Mouse (Mus musculus) heart, adult 11 months (tissue): Measurements from ENCODE around the gene Ptgdr2.

ENCODE experiments used
- DNase-seq: peaks from one replicate; pipeline ENCODE4 v3.0.0; 2022

Gene Ptgdr2

DNA sequence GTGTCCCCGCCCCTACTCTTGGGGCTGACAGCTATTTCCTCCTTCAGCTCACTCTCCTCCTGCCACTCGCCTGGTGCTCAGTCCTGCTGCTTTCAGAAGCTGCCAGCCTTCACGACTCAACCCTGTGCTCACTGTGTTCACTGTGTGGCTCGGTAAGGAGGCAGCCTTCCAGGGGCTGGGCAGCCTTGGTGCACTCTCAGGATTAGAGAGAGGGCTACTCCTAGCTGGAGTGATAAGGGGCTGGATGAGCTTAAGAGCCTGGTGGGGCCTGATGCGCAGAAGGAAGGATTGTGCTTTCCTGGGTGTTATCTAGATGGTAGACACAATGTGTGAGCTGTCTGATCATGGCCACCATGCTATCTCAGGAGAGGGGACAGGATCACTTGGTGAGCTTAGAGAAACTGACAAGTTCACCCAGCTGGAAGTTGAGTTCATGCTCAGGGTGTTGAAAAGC, at the start of gene Ptgdr2:
Gene Ptgdr2, plus strand, starts transcription at position 51 of the 454 bp plus-strand sequence.
- no peak for DNase-seq

DNA sequence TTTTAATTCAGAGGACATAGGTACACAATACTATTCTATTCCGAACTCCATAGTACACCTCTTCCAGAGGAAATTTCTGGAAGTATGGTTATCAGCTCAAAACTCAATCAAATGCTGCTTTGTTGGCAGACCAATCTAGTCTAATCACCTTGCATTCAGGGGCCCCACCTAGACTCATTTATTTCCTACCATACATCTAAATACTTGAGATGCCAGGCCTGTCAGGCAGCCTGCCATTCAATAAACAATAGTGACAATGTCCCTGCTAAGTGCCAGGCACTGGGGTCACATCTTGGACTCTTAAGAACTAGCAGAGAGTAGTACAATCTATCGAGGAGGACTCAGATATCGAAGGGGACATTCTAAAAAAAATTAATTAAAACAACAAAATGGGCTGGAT, 44.8 kb upstream of the Ptgdr2 start:
- DNase-seq = no peak

DNA sequence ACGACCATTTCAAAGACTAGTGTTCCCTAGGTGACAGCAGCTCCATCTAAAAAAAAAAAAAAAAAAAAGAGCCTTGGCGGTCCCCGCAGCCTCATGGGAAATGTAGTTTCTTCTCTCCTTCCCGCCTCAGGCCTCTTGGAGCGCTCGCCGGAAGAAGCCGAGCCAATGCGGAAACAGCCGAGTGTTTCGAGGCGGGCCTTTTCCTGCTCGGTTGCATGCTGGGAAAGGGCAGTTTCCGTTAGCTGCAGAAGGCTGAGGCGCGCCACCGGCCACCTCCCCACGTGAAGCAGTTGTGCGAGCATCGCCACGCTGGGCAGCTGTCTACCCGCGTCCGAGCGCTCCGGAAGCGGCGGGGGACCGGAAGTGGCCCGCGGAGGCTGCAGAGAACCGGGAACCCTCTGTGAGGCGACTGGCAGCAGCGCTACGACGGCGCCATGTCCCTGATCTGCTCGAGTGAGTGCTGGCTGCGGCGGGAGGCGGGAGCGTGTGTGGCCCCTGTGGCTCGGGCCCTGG, 41.9 kb upstream of the Ptgdr2 start, which contains the start of gene Prpf19:
Gene Prpf19, plus strand, starts transcription at position 216 of the 513 bp plus-strand sequence.
- peak; percentile 99 for DNase-seq

DNA sequence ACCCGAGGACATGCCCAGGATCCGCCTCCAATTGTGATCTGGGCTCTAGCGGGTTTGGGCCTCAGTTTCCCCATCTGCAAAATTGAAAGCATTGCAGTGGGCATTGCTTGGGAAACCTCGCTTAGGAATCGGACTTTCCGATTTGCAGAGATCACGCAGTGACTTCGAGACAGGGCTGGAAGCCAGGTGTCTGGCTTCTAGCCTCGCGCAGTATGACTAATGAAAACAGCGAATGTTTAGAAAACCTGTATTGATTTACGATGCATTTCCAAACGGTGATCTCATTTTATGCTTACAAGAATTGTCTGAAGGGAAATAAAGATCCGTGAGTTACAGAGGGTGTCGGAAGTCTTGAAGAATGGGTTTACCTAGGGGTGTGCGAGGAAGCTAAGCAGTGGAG, 41.3 kb upstream of the Ptgdr2 start:
- no peak for DNase-seq

DNA sequence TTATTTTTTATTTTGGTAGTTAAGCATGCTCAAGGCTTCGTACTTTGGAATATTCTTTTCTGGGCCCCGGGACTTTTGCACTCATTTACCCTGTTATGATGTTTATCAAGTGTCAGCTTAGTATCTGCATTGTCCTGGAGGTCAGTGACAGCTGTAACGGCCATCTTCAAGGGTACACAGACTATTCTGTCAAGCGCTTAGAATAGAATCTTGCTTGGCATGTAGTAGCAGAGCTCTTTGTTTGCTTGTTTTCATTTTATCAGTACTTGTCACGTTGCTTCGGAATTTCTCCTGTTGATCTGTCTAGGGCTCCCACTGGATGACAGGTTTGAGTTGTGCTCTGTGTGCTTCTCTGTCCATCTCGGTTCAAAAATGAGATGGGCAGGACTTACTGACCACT, 40.1 kb upstream of the Ptgdr2 start:
- no peak for DNase-seq

DNA sequence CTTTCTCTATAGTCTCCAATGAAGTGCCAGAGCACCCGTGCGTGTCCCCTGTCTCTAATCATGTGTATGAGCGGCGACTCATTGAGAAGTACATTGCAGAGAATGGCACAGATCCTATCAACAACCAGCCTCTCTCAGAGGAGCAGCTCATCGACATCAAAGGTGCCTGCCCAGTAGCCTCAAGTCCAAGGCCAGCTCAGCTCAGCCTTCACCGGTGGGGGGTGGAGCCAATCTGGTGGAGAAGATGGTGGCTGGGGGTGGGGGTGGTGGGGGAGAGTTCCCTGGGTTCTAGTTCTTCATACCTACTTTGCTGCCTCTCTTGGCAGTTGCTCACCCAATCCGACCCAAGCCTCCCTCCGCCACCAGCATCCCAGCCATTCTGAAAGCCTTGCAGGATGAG, 39.5 kb upstream of the Ptgdr2 start:
- no peak for DNase-seq

DNA sequence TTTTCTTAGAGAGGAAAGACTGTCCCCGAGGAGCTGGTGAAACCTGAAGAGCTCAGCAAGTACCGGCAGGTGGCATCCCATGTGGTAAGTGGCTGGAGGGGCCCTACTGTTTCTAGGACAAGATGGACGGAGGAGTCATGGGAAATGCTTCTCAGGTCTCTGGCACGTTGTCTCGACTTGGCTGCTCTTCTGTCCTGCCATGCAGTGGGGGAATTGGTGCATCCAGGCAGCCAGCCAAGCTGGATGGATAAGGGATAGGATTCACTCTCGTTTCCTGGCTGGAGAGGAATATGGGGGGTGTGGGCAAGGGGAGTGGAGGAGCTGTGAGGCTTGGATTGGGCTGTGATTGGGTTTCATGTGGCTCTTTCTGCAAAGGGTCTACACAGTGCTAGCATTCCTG, 36.6 kb upstream of the Ptgdr2 start:
- peak; percentile 96 for DNase-seq

DNA sequence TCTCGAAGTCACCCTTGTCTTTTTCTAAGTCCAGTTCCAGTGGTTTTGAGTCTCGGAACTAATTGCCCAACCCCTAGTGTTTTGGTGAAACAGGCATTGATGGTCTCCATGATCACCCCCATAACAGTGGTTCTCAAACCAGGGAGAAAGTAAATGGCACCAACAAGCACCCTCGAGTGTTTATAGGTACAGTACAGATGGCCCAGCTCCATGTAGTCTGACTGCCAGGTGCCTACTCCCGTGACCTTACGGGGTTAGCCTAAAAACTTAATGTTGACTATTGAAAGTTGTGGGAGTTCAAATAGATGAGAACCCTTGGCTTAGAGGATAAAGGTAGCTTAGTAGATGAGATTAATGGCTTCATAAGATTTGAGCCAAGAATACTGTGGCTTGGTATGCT, 35.9 kb upstream of the Ptgdr2 start:
- peak; percentile 78 for DNase-seq

DNA sequence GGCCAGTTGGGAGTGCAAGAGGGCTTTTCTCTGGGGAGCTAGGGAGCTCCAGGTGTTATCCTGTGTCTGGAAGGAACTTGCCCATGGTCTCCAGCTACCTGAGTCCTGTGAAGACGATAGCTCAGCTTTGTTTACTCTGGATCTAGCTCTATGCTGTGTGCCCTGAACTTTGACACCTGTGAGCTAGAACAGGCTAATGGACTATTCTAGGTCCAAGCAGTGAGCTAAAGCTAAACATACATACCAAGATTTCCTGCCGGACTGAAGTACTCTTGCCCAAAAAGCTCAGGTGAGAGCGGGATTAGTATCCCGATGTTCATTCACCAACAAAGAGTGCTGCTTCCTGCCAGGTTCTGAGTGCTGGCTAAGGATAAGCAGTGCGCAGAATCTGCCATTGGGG, 32.4 kb upstream of the Ptgdr2 start:
- DNase-seq = no peak

DNA sequence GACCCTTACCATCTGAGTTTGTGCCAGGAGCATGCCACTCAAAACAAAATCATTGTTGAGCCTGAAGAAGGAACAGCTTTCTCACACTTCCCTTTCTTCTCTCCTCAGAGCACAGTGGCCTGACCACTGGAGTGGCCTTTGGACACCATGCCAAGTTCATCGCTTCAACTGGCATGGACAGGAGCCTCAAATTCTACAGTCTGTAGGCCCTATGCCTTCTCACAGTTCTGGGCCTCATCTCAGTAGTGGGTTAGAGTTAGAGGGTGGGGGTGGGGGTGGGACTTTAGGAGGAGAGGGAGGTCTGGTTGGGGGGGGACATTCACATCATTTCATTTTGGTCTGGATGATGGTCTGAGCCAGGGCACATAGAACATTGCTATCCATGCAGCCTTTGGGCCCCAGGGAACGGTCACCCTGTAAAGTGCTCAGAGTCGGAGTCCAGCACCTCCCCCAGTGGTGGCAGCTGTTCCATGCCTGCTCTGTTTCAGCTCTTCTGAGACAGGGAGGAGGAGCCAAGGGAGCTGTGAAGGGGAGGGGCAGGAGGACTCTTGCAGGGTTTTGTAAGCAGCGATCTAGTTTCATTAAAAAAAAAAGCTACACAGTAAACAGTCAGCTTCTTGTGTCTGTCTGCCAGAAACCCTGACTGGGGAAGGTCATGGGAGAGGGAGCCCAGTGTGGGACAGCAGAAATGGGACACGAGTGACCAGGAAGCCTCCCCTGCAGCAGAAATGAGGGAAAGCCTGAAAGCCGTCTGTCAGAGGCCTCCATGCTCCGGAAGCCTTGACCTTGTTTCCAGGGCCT, 31.8 kb upstream of the Ptgdr2 start:
- DNase-seq = peak; percentile 99

DNA sequence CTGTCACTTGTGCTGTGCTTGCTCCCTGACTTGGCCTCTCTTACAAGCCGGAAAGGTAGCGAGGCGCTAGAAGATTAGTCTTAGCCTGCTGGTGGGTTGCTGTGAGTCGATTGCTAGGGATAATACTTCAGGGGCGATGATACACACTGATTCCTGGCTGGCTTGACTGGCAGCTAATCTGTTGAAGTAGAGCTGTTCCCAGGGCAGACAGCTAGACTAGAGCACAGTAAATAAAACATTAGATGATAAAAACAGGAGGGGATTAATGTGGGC, 31.3 kb upstream of the Ptgdr2 start:
- no peak for DNase-seq

DNA sequence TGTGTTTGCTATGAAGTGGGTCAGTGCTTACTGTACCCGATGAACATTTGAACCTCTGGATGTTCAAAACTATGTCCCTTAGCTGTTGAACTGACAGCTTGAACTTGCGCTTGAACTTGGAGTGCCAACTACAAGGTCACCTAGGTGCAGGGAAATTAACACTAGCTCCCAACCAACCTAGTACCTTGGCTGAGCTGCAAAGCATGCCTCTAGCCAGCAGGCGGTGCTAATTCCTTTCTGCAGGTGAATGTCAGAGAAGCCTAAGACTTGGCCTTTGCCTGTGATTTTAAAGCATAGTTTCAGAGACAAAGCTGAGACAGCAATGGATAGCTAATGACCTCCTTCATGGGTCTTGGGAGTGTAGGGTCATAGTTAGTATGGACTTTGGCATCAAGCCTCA, 29.1 kb upstream of the Ptgdr2 start:
- DNase-seq = no peak

DNA sequence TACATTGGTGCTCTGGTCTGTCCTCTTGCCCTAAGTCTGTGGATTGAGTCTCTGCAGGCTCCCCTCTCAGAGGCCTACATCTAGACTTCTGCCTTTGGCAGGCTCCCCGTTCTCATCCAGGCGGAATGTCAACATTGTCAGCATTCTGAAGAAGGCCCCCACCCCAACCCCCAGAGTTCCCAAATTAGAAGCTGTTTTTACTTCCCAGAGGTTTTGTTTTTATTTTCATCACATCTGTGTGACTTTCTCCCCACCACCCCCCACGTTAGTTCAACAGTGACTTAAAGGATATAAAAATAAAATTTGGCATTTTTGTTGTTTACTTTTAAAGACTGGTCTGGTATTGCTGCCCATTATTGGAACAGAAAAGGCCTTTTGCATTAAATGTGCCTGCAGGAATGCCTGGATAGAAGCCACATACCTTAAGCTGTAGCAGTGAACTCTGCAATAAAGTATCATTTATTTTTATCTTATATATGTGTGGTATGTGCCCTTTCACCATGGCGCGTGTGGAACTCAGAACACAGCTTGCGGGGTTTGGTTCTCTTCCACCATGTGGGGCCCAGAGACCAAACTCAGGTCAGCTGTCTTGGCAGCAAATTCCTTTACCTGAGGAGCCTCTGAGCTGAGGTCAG, 27.8 kb upstream of the Ptgdr2 start:
- DNase-seq = no peak

DNA sequence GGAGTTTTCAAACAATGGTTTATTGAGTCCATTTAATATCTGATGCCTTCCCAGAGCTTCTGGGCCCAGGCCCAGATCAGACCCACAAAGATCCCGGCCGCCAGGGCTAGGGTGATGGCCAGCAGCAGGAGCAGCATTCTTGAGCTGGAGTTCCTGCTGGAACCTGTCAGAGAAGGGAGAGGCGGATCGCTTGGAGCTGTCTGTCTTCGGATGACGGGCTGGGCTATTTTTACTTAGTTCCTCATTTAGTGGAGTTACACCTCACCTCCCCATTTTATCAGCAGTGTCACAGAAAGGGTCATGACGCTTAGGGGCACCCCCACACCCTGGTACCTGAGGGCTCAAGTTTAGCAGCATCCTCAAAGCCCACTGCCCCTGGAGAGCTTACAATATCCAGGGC, 22.7 kb upstream of the Ptgdr2 start:
- DNase-seq = no peak

DNA sequence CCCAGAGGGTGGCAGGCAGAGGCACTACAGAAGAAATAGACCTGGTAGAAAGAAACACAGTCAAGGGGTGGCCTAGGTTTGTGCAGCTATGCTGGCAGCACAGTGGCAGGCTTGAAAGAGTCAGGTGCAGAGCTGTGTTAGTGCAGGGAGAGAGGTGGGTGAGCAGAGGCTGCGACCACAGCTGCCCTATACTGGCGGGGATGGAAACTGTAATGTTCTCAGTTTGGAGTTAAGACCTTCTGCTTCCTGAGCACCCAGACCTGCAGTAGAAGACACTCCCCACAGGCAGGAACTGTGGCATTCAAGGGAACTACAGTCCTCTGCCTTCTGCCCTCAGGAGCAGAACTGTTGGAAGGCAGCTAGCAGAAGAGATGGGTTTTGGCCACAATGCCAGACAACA, 22.1 kb upstream of the Ptgdr2 start:
- no peak for DNase-seq

DNA sequence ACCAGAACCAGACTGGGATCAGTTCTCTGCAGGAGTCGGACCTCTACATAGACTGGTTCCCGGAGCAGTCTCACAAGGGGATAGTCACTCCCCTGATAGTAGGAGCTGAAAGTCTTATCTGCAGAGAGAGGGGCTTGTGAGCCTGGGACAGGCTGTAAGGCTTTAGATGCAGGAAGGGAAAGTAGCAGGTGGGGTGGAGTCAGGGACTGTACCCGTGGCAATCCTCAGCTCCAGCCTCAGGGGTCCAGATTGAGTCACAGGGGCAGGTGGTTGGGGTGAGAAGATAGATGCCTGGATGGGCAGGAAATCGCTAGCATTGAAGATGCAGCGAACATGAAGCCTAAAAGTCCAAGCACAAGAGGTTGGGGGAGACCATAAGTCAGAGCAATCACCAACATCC, 20.5 kb upstream of the Ptgdr2 start:
- no peak for DNase-seq

DNA sequence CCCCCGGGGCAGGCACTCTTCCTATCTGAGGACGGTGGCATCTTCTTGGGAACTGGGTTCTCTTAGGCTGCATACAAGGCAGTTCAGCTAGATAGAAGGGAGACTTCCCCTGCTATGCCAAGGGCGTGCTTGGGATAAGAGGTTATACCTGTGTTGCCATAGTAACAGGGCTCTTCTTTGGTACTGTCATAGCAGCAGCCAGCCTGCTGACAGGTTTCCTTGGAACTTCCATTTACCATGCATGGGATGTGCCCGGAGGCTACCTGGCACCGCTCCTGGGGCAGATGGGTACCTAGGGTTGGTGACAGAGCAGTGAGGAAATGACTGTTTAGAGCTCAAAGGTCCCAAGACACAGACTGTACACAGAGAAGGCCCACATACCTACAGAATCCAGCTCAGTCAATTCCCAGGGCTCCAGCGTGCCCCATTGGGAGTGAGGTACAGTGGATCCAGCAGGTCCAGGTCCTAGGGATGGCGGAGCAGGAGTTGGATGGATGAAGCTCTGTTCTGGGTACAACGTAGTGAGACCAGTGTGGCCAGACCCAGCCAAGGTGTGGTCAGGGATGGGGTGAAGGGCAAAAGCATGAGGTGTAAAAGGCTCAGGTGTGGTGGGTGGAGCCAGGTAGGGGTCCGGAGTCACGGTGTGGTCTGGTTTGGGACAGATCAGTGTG, 18.5 kb upstream of the Ptgdr2 start:
- DNase-seq = no peak

DNA sequence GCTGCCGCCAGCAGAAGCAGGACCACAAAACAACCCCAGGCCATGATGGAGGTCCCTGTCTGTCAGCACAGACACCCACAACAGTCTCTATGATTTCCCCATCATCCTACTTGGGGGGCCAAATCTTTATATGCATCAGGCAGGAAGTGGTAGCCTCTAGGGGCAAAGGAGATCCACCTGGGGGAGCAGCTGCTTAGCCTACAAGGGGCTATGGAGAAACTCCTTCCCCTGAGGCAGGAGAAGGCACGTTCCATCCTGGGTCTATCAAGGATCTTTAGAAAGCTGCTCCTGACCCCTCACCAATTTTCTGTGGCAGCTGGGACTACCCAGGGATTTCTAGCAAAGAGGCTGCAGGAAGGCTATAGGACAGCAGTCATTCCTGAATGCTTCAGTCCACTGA, 16.4 kb upstream of the Ptgdr2 start, which contains the start of gene Zp1:
Gene Zp1, minus strand, starts transcription at position 101 of the 400 bp plus-strand sequence.
- no peak for DNase-seq

DNA sequence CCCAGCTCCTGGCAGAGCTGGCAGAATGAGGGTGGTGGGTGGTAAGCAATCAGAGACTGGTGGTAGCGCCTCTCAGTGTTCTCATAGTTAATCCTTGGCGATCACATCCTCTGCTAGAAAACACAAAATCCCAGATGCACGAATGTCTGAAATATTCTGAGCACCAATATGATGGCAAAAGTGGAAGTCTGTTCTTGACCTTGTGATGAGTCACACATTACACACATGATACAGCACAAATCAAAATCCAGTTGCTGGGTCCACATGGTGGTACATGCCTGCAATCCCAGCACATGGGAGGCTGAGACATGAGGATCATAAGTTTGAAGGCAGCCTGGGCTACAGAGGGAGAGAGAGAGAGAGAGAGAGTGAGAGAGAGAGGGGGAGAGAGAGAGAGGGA, 15.9 kb upstream of the Ptgdr2 start:
- no peak for DNase-seq

DNA sequence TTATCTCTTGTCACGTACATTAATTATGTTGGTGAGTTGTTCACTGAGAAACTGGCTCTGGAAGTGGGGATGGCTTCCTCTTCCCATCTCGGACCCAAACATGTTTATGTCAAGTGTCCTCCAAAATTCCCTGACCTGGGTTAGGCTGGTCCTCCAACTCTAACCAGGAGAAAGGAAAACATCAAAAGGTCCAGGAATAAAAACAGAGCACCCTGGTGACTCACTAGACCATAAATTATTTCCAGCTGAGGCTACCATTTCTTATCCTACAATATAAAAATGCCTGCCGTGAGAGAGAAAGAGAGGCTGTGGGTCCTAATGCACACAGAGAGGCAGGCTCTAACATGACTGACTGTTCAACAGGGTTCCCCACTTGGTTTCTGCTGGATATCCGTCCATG, 12.7 kb upstream of the Ptgdr2 start:
- DNase-seq = no peak

DNA sequence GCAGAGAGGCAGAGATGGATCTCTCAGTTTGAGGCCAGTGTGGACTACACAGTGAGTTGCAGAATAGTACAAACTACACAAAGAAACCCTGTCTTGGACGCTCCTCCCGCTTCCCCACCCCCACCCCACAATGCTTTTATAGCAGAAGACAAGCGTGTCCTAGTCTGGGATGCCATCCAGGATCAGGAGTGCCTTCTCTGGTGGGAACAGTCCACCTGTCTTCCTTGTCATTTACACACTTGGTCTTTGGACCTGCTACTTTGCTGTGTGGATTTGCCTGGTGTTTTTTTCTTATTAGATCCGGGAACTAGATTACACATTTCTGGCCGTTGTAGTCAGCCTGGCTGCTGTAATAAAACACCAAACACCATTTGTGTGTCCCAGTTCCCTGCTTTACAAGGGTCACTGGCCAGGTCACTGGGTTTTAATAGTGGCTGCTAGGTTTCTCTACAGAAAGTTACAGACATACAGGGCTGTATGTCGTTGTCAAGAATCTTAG, 10.8 kb upstream of the Ptgdr2 start:
- DNase-seq = no peak

DNA sequence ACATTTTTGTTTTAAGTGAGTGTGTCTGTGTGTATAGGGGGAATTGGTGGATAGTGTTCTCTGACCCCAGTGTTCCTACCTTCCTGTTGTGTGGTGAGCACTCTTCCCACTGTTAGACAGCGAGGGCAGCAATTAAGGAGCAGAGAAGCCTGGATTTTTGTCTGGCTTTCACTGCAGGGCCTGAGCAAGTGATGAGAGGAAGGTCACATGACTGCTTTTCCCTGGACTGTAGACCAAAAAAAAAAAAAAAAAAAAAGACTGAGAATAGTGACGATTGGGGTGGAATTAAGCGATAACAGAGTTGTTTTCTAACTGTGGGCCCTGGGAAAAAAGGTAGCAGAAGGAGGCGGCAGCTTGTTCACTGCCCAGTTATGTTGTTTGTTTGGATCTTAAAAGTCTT, 10.3 kb upstream of the Ptgdr2 start:
- no peak for DNase-seq

DNA sequence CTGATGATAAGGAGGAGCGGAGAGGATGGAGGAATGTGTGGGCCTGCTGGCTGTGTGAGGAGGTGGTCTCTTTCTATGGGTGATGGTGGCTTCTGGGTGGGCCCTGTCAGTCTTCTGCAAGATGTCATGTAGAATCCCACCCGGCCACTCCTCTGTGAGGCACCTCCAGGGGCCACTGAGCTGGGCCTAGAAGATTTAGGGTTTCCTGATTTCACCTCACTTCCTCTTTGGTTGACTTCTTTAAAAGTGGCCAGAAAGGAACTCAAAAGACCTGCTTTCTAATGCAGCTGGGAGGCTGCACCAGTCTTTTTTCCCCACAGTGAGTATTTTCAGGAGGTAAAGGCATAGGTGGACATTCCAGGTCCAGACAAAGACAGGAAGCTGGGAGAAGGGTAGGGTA, 6.3 kb upstream of the Ptgdr2 start:
- no peak for DNase-seq

DNA sequence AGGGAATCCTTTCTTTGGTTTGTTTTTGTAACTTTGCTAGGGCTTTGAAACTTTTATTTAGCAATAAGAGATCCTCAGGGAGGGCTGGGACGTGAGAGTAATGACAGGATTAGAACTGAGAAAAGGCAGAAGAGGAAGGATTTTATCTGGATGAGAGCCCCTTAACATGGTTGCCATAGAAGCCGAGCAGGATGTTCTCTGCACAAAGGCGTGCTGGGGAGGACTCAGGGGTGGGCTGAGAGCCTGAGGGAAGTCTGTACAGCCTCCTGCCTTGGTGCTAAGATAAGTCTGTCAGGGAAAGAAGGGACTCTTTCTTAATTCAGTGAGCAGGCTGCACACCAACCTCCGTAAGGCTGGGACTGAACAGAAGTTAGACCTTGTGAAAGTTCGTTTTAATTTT, 1.9 kb upstream of the Ptgdr2 start:
- DNase-seq = no peak
